Mouse (Mus musculus): Measurements from ENCODE around the gene Shisa8. TPM values are rescaled to one million over a fixed set of nuclear protein-coding genes. Genes with fewer than 3 reads are reported as not detected.
A peak's percentile ranks its signal among the peaks of the same experiment; 100 is the strongest.
"Not testable (repeated sequence)": the region's sequence is repeated elsewhere in the genome, so short reads cannot be mapped to it uniquely, and the experiment has no call there.

The Shisa8 gene
- polyA plus RNA-seq (2015; fragmentation: Nextera tagmentation; extraction: Ambion mirVana) = 0.52 and 0.55 TPM in 2 replicates

DNA sequence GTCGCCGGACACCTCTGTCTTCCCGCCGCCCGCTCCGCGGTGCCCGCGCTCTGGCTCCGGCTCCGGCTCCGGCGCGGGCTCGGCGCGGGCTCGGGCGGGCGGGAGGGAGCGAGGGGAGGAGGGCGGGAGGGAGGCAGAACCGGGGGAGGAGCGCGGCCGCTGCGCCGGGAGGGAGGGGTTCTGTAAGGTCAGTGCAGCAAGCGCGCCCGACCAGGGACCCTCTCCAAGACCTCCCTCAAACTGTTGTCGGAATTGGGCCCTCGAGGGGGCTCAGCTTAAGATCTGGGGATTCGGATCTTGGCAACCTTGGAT, at the start of gene Shisa8:
Gene Shisa8, minus strand, starts transcription at position 64 of the 312 bp plus-strand sequence.
- H3K27ac ChIP-seq (ENCODE audit: low read length) = no peak within 1 kb of the TSS
- H3K27me3 ChIP-seq (ENCODE audit: control insufficient read depth, insufficient read depth, low read depth, low read length) = peaks cover 87% of the 10 kb centered on the region
- H3K9me3 ChIP-seq (ENCODE audit: control insufficient read depth, low read length) = no peaks in the 10 kb centered on the region
- WGBS = 2% methylated on average over 6 of the region's 34 CpGs
- H3K4me3 ChIP-seq (ENCODE audit: low read length) = peak within 1 kb of the TSS; percentile 42
- H3K36me3 ChIP-seq (ENCODE audit: control insufficient read depth, insufficient read depth, low read length) = no peaks in the 10 kb centered on the region
- peak; percentile 40; the same call in 1 of the 2 replicates for ATAC-seq (ENCODE audit: low read depth)
- H3K4me1 ChIP-seq (replicated peaks; ENCODE audit: control insufficient read depth, insufficient read depth, low read length) = peaks cover 10% of the 10 kb centered on the region
- peak within 1 kb of the TSS; percentile 6; the same call in 1 of the 2 replicates for H3K9ac ChIP-seq (ENCODE audit: low read length)
- peak within 1 kb of the TSS; percentile 62 for H3K4me2 ChIP-seq (ENCODE audit: low read depth, low read length)

DNA sequence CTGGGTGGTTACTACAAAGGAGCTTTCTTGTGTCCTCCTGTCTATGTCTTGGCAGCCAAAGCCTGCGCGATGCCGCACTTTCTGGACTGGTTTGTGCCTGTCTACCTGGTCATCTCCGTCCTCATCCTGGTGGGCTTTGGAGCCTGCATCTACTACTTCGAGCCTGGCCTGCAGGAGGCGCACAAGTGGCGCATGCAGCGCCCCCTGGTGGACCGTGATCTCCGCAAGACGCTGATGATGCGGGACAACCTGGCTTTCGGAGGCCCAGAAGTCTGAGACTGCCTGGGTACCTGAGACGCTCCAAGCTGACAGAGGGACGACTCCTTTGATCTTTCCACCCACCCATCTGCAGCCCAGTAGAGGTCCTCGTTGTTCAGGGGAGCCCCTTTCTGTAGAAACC, 46.9 kb upstream of the Shisa8 start:
- Histone ChIP-seq H3K36me3 (ENCODE audit: control insufficient read depth, insufficient read depth, low read length) (no peaks in the 10 kb centered on the region), H3K9me3 (ENCODE audit: control insufficient read depth, low read length) (no peaks in the 10 kb centered on the region), H3K4me3 (ENCODE audit: low read length) (no peak overlapping the region), H3K9ac (ENCODE audit: low read length) (no peak overlapping the region), H3K4me1 (replicated peaks; ENCODE audit: control insufficient read depth, insufficient read depth, low read length) (no peaks in the 10 kb centered on the region), H3K4me2 (ENCODE audit: low read depth, low read length) (no peak overlapping the region), H3K27ac (ENCODE audit: low read length) (no peak overlapping the region), H3K27me3 (ENCODE audit: control insufficient read depth, insufficient read depth, low read depth, low read length) (no peaks in the 10 kb centered on the region; the same call in 1 of the 2 replicates)
- no peak for ATAC-seq (ENCODE audit: low read depth)
- 10% methylated on average over 16 of the region's 16 CpGs for WGBS

DNA sequence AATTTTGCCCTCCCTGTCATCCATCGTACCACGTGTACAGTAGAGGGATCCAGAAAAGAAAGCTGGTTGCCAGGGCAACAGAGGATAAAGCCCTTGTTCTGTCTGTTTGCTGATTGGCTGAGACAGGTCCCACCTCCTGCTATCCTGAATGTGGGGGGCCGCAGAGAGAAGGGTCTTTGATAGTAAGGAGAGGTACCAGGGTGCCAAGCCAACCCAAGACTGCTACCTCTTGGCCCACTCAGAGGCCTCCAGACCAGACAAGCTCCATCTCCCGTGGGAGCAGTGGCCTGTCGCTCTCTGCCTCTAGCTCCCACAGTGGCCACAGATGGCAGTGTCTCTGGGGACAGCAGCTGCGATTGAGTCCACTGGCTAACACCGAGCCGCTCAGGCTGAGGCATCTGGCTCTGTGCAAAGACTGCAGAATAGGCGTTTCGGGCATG, 43.3 kb upstream of the Shisa8 start:
- H3K36me3 ChIP-seq (ENCODE audit: control insufficient read depth, insufficient read depth, low read length) = no peaks in the 10 kb centered on the region
- no peak overlapping the region for H3K9ac ChIP-seq (ENCODE audit: low read length)
- ATAC-seq (ENCODE audit: low read depth) = no peak
- H3K9me3 ChIP-seq (ENCODE audit: control insufficient read depth, low read length) = no peaks in the 10 kb centered on the region
- no peaks in the 10 kb centered on the region for H3K4me1 ChIP-seq (replicated peaks; ENCODE audit: control insufficient read depth, insufficient read depth, low read length)
- WGBS = 22% methylated on average over 10 of the region's 10 CpGs
- no peak overlapping the region for H3K4me2 ChIP-seq (ENCODE audit: low read depth, low read length)
- H3K27ac ChIP-seq (ENCODE audit: low read length) = no peak overlapping the region
- no peaks in the 10 kb centered on the region; the same call in 1 of the 2 replicates for H3K27me3 ChIP-seq (ENCODE audit: control insufficient read depth, insufficient read depth, low read depth, low read length)
- no peak overlapping the region for H3K4me3 ChIP-seq (ENCODE audit: low read length)

DNA sequence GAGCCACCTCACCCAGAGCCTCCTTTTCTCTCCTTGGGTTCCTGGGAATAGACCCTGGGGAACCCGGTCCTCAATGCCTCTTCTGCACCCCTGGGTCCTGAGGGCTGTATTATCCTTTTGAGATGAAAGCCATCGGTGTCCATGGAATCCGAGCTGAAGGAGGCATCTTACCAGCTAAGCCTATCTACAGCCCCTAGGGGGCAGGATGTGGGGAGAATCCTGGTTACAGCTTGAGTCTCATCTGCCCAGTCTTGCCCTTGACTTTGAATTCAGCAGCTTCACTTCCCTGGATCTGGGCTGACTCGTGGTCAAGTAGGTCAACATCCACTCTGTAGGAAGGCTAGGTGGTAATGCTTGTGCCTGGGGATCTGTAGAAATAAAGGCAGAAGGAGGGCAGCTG, 42.6 kb upstream of the Shisa8 start:
- WGBS = 41% methylated on average over 4 of the region's 4 CpGs
- no peak overlapping the region for H3K27ac ChIP-seq (ENCODE audit: low read length)

DNA sequence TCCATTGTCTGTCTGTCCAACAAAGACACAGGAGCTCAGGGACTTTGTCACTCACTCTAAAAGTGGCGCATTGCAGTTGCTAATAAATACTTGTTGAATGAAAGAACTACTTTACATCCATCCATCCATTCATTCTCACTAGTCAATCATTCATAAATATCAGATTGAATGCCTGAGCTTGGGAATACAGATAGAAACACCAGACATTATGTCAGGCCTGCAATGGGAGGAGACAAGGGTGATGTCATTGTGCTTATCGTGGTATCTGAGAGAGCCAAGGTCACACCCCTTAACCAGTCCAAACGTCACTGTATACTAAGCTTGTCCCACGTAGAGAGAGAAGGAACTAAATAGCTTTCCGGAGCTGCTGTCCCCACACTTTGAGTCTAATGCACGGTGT, 39.5 kb upstream of the Shisa8 start, which contains the start of gene 1500009C09Rik:
Gene 1500009C09Rik, plus strand, starts transcription at position 301 of the 400 bp plus-strand sequence.
- H3K4me2 ChIP-seq (ENCODE audit: low read depth, low read length) = no peak within 1 kb of the TSS
- H3K9me3 ChIP-seq (ENCODE audit: control insufficient read depth, low read length) = no peaks in the 10 kb centered on the region
- H3K4me3 ChIP-seq (ENCODE audit: low read length) = no peak within 1 kb of the TSS
- ATAC-seq (ENCODE audit: low read depth) = no peak
- H3K36me3 ChIP-seq (ENCODE audit: control insufficient read depth, insufficient read depth, low read length) = no peaks in the 10 kb centered on the region
- H3K27ac ChIP-seq (ENCODE audit: low read length) = no peak within 1 kb of the TSS
- H3K9ac ChIP-seq (ENCODE audit: low read length) = no peak within 1 kb of the TSS
- 75% methylated on average over 6 of the region's 6 CpGs for WGBS
- no peaks in the 10 kb centered on the region for H3K27me3 ChIP-seq (ENCODE audit: control insufficient read depth, insufficient read depth, low read depth, low read length)
- no peaks in the 10 kb centered on the region for H3K4me1 ChIP-seq (replicated peaks; ENCODE audit: control insufficient read depth, insufficient read depth, low read length)

More for the DNA sequence above, 42.6 kb upstream of the Shisa8 start:
- Histone ChIP-seq H3K27me3 (ENCODE audit: control insufficient read depth, insufficient read depth, low read depth, low read length) (no peaks in the 10 kb centered on the region), H3K9me3 (ENCODE audit: control insufficient read depth, low read length) (no peaks in the 10 kb centered on the region), H3K36me3 (ENCODE audit: control insufficient read depth, insufficient read depth, low read length) (no peaks in the 10 kb centered on the region), H3K4me3 (ENCODE audit: low read length) (no peak overlapping the region), H3K9ac (ENCODE audit: low read length) (no peak overlapping the region), H3K4me1 (replicated peaks; ENCODE audit: control insufficient read depth, insufficient read depth, low read length) (no peaks in the 10 kb centered on the region), H3K4me2 (ENCODE audit: low read depth, low read length) (no peak overlapping the region)
- ATAC-seq (ENCODE audit: low read depth) = no peak

DNA sequence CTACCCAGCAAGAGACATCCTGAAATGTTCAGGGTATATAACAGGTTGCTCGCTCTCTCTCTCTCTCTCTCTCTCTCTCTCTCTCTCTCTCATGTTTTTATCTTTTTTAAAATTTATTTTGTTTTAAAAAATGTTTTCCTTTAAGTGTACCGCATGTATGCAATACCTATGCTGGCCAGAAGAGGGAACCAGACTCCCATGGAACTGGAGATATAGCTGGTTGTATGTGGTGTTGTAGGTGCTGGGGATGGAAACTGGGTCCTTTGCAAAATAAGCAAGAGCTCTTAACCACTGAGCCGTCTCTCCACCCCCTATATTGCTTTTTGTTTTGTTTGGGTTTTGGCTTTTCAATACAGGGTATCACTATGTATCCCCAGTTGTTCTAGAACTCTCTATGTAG, 39.0 kb upstream of the Shisa8 start:
- H3K4me3 ChIP-seq (ENCODE audit: low read length) = no peak overlapping the region
- no peak for ATAC-seq (ENCODE audit: low read depth)
- H3K27me3 ChIP-seq (ENCODE audit: control insufficient read depth, insufficient read depth, low read depth, low read length) = no peaks in the 10 kb centered on the region
- H3K9me3 ChIP-seq (ENCODE audit: control insufficient read depth, low read length) = no peaks in the 10 kb centered on the region
- no peaks in the 10 kb centered on the region for H3K4me1 ChIP-seq (replicated peaks; ENCODE audit: control insufficient read depth, insufficient read depth, low read length)
- no peak overlapping the region for H3K4me2 ChIP-seq (ENCODE audit: low read depth, low read length)
- no peaks in the 10 kb centered on the region for H3K36me3 ChIP-seq (ENCODE audit: control insufficient read depth, insufficient read depth, low read length)
- 94% methylated on average over 3 of the region's 3 CpGs for WGBS
- no peak overlapping the region for H3K9ac ChIP-seq (ENCODE audit: low read length)
- no peak overlapping the region for H3K27ac ChIP-seq (ENCODE audit: low read length)

DNA sequence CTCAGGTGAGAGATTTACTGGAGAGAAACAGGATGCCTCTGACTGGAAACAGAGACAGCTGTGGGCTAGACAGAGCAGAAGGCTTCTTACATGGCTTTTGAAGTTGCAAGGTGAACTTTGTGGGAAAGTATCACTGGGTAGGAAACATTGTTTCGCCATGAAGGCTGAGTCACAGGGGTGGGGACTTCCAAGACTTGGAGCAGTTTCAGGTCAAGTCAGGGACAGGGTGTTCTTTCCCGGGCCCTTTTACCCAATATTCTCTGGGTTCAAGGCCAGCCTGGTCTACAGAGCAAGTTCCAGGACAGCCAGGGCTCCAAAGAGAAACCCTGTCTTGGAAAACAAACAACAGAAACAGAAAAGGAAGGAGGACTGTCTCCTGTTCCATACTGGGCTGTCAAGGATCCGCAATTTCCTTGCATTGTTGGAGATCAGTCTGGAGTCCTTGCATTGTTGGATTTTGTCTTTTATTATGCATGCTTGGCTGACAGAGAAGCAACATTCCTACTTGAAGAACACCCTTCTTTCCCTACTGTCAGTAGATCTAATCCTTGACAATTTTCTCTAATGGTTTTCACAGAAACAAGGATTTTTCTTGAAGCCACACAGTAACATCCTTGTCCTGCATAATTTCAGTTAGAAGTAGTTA, 34.6 kb upstream of the Shisa8 start:
- H3K27me3 ChIP-seq (ENCODE audit: control insufficient read depth, insufficient read depth, low read depth, low read length) = no peaks in the 10 kb centered on the region
- H3K9me3 ChIP-seq (ENCODE audit: control insufficient read depth, low read length) = no peaks in the 10 kb centered on the region
- no peak overlapping the region for H3K9ac ChIP-seq (ENCODE audit: low read length)
- no peak overlapping the region for H3K27ac ChIP-seq (ENCODE audit: low read length)
- no peak overlapping the region for H3K4me2 ChIP-seq (ENCODE audit: low read depth, low read length)
- no peak overlapping the region for H3K4me3 ChIP-seq (ENCODE audit: low read length)
- peaks cover 5% of the 10 kb centered on the region; the same call in 1 of the 2 replicates for H3K4me1 ChIP-seq (replicated peaks; ENCODE audit: control insufficient read depth, insufficient read depth, low read length)
- WGBS = 72% methylated on average over 3 of the region's 3 CpGs
- no peaks in the 10 kb centered on the region for H3K36me3 ChIP-seq (ENCODE audit: control insufficient read depth, insufficient read depth, low read length)
- ATAC-seq (ENCODE audit: low read depth) = no peak

DNA sequence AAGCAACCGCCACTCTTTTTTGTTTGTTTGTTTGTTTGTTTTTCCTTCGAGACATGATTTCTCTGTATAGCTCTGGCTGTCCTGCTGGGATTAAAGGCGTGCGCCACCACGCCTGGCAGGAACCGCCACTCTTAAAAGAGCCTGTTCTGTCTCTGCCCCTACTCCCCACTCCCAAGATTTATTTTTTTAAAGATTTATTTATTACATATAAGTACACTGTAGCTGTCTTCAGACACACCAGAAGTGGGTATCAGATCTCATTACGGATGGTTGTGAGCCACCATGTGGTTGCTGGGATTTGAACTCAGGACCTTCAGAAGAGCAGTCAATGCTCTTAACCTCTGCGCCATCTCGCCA, 32.2 kb upstream of the Shisa8 start:
- H3K36me3 ChIP-seq (ENCODE audit: control insufficient read depth, insufficient read depth, low read length); H3K9me3 ChIP-seq (ENCODE audit: control insufficient read depth, low read length); H3K27me3 ChIP-seq (ENCODE audit: control insufficient read depth, insufficient read depth, low read depth, low read length); H3K4me1 ChIP-seq (replicated peaks; ENCODE audit: control insufficient read depth, insufficient read depth, low read length); H3K27ac ChIP-seq (ENCODE audit: low read length); ATAC-seq (ENCODE audit: low read depth): not testable (repeated sequence)
- H3K9ac ChIP-seq (ENCODE audit: low read length) = peak overlapping the region; percentile 78
- H3K4me2 ChIP-seq (ENCODE audit: low read depth, low read length) = peak overlapping the region; percentile 95
- WGBS = 24% methylated on average over 9 of the region's 9 CpGs
- peak overlapping the region; percentile 80 for H3K4me3 ChIP-seq (ENCODE audit: low read length)

DNA sequence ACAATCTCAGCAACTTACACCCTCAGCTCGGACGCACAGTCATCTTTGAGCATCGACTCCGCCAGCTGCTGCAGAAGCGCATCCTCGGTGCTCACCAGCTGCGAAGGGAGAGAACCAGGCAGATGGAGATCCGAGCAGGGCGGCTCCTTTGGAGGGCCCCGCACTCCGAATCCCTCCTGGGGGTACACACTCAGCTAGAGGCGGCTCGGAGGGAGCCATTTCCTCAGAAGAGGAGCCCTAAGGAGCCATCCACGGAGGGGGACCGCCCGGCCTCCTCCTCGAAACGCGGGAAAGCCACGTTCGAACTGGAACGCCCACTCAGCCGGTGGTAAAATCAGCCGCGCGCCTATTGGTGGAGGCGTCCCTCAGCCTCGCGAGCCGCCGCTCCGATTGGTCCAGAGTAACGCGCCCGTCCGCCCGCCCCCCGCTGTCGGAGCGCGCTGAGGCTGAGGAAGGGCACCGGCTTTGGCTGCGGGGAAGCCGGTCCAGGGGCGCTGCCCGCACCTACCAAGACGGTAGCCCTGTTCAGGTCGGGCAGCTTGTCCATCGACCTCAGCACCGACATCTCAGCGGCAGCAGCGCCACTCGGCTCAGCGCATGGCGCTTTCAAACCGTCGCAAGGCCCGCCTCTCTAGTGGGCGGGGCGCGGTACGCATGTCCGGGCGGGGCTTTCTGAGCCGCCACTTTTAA, 31.6 kb upstream of the Shisa8 start, which contains the start of gene Cenpm:
Gene Cenpm, minus strand, starts transcription at position 634 of the 690 bp plus-strand sequence.
- peaks cover 5% of the 10 kb centered on the region; the same call in 1 of the 2 replicates for H3K4me1 ChIP-seq (replicated peaks; ENCODE audit: control insufficient read depth, insufficient read depth, low read length)
- peak within 1 kb of the TSS; percentile 95 for H3K4me2 ChIP-seq (ENCODE audit: low read depth, low read length)
- under 1% methylated on average over 65 of the region's 65 CpGs for WGBS
- H3K9ac ChIP-seq (ENCODE audit: low read length) = peak within 1 kb of the TSS; percentile 78
- H3K36me3 ChIP-seq (ENCODE audit: control insufficient read depth, insufficient read depth, low read length) = no peaks in the 10 kb centered on the region
- peak within 1 kb of the TSS; percentile 80 for H3K4me3 ChIP-seq (ENCODE audit: low read length)
- no peaks in the 10 kb centered on the region for H3K27me3 ChIP-seq (ENCODE audit: control insufficient read depth, insufficient read depth, low read depth, low read length)
- no peaks in the 10 kb centered on the region for H3K9me3 ChIP-seq (ENCODE audit: control insufficient read depth, low read length)
- peak within 1 kb of the TSS; percentile 79 for H3K27ac ChIP-seq (ENCODE audit: low read length)
- peak; percentile 98 for ATAC-seq (ENCODE audit: low read depth)
